Mouse (Mus musculus): ENCODE measurements at regions not wholly inside any gene's neighbourhood (a gene's known extent, or its start where the extent isn't known, plus 50 kb on each side); places are given as distances from the start of the nearest gene placed in this dataset.

GRCm38 (mm10) chr11:63677921-63678320, 244.2 kb downstream of the Hs3st3b1 start:
- no peaks in the 10 kb centered on the region for H3K4me1 ChIP-seq (ENCODE audit: control insufficient read depth, insufficient read depth, low read length)
- H3K27ac ChIP-seq (ENCODE audit: control insufficient read depth, insufficient read depth, low read depth, low read length, poor library complexity) = no peak overlapping the region
- no peak overlapping the region for H3K4me3 ChIP-seq (replicated peaks; ENCODE audit: control insufficient read depth, low read depth, low read length)
- 83% methylated on average over 11 of the region's 11 CpGs for WGBS
- TF ChIP-seq POLR2A (IDR thresholded peaks at IDR 0.05; ENCODE audit: borderline replicate concordance, control insufficient read depth, low read depth, low read length) (no peak), CTCF (IDR thresholded peaks at IDR 0.05; ENCODE audit: control insufficient read depth, insufficient read depth, low read length) (no peak)

GRCm38 (mm10) chr11:63678382-63678905, 243.6 kb downstream of the Hs3st3b1 start:
- 87% methylated on average over 17 of the region's 17 CpGs for WGBS
- Histone ChIP-seq H3K4me3 (replicated peaks; ENCODE audit: control insufficient read depth, low read depth, low read length) (no peak overlapping the region), H3K4me1 (ENCODE audit: control insufficient read depth, insufficient read depth, low read length) (no peaks in the 10 kb centered on the region), H3K27ac (ENCODE audit: control insufficient read depth, insufficient read depth, low read depth, low read length, poor library complexity) (no peak overlapping the region)
- TF ChIP-seq POLR2A (IDR thresholded peaks at IDR 0.05; ENCODE audit: borderline replicate concordance, control insufficient read depth, low read depth, low read length) = no peak
- no peak for TF ChIP-seq CTCF (IDR thresholded peaks at IDR 0.05; ENCODE audit: control insufficient read depth, insufficient read depth, low read length)

- 74% methylated on average over 4 of the region's 4 CpGs for WGBS
Observed at GRCm38 (mm10) chr11:63679491-63679890, 242.6 kb downstream of the Hs3st3b1 start.

GRCm38 (mm10) chr11:63684228-63684980, 237.7 kb downstream of the Hs3st3b1 start:
- no peak overlapping the region for H3K4me3 ChIP-seq (replicated peaks; ENCODE audit: control insufficient read depth, low read depth, low read length)
- TF ChIP-seq CTCF (IDR thresholded peaks at IDR 0.05; ENCODE audit: control insufficient read depth, insufficient read depth, low read length) = no peak
- no peak for TF ChIP-seq POLR2A (IDR thresholded peaks at IDR 0.05; ENCODE audit: borderline replicate concordance, control insufficient read depth, low read depth, low read length)
- H3K4me1 ChIP-seq (ENCODE audit: control insufficient read depth, insufficient read depth, low read length) = no peaks in the 10 kb centered on the region
- H3K27ac ChIP-seq (ENCODE audit: control insufficient read depth, insufficient read depth, low read depth, low read length, poor library complexity) = no peak overlapping the region
- 45% methylated on average over 11 of the region's 11 CpGs for WGBS

More at GRCm38 (mm10) chr11:63679491-63679890, 242.6 kb downstream of the Hs3st3b1 start:
- H3K27ac ChIP-seq (ENCODE audit: control insufficient read depth, insufficient read depth, low read depth, low read length, poor library complexity) = no peak overlapping the region
- H3K4me3 ChIP-seq (replicated peaks; ENCODE audit: control insufficient read depth, low read depth, low read length) = no peak overlapping the region
- no peaks in the 10 kb centered on the region for H3K4me1 ChIP-seq (ENCODE audit: control insufficient read depth, insufficient read depth, low read length)
- TF ChIP-seq POLR2A (IDR thresholded peaks at IDR 0.05; ENCODE audit: borderline replicate concordance, control insufficient read depth, low read depth, low read length) (no peak), CTCF (IDR thresholded peaks at IDR 0.05; ENCODE audit: control insufficient read depth, insufficient read depth, low read length) (no peak)

GRCm38 (mm10) chr11:63691041-63691440, 231.0 kb downstream of the Hs3st3b1 start:
- TF ChIP-seq POLR2A (IDR thresholded peaks at IDR 0.05; ENCODE audit: borderline replicate concordance, control insufficient read depth, low read depth, low read length) (no peak), CTCF (IDR thresholded peaks at IDR 0.05; ENCODE audit: control insufficient read depth, insufficient read depth, low read length) (no peak)
- 47% methylated on average over 4 of the region's 4 CpGs for WGBS
- H3K4me3 ChIP-seq (replicated peaks; ENCODE audit: control insufficient read depth, low read depth, low read length) = no peak overlapping the region
- H3K4me1 ChIP-seq (ENCODE audit: control insufficient read depth, insufficient read depth, low read length) = no peaks in the 10 kb centered on the region
- H3K27ac ChIP-seq (ENCODE audit: control insufficient read depth, insufficient read depth, low read depth, low read length, poor library complexity) = no peak overlapping the region

GRCm38 (mm10) chr11:63704995-63705580, 217.0 kb downstream of the Hs3st3b1 start:
- 61% methylated on average over 12 of the region's 12 CpGs for WGBS
- no peak overlapping the region for H3K27ac ChIP-seq (ENCODE audit: control insufficient read depth, insufficient read depth, low read depth, low read length, poor library complexity)
- no peaks in the 10 kb centered on the region for H3K4me1 ChIP-seq (ENCODE audit: control insufficient read depth, insufficient read depth, low read length)
- no peak overlapping the region for H3K4me3 ChIP-seq (replicated peaks; ENCODE audit: control insufficient read depth, low read depth, low read length)
- TF ChIP-seq CTCF (IDR thresholded peaks at IDR 0.05; ENCODE audit: control insufficient read depth, insufficient read depth, low read length) (no peak), POLR2A (IDR thresholded peaks at IDR 0.05; ENCODE audit: borderline replicate concordance, control insufficient read depth, low read depth, low read length) (no peak)

- Histone ChIP-seq H3K4me3 (replicated peaks; ENCODE audit: control insufficient read depth, low read depth, low read length) (no peak overlapping the region), H3K4me1 (ENCODE audit: control insufficient read depth, insufficient read depth, low read length) (no peaks in the 10 kb centered on the region), H3K27ac (ENCODE audit: control insufficient read depth, insufficient read depth, low read depth, low read length, poor library complexity) (no peak overlapping the region)
- TF ChIP-seq CTCF (IDR thresholded peaks at IDR 0.05; ENCODE audit: control insufficient read depth, insufficient read depth, low read length) (no peak), POLR2A (IDR thresholded peaks at IDR 0.05; ENCODE audit: borderline replicate concordance, control insufficient read depth, low read depth, low read length) (no peak)
- 52% methylated on average over 8 of the region's 8 CpGs for WGBS
Observed at GRCm38 (mm10) chr11:63706057-63706456, 216.0 kb downstream of the Hs3st3b1 start.

GRCm38 (mm10) chr11:63707093-63707492, 215.0 kb downstream of the Hs3st3b1 start:
- no peaks in the 10 kb centered on the region for H3K4me1 ChIP-seq (ENCODE audit: control insufficient read depth, insufficient read depth, low read length)
- H3K4me3 ChIP-seq (replicated peaks; ENCODE audit: control insufficient read depth, low read depth, low read length) = no peak overlapping the region
- WGBS = 69% methylated on average over 5 of the region's 5 CpGs
- TF ChIP-seq CTCF (IDR thresholded peaks at IDR 0.05; ENCODE audit: control insufficient read depth, insufficient read depth, low read length) (no peak), POLR2A (IDR thresholded peaks at IDR 0.05; ENCODE audit: borderline replicate concordance, control insufficient read depth, low read depth, low read length) (no peak)
- H3K27ac ChIP-seq (ENCODE audit: control insufficient read depth, insufficient read depth, low read depth, low read length, poor library complexity) = no peak overlapping the region

All from bone marrow, adult 2 months (tissue).